8 mouse cellular contexts compared by ENCODE assay signal in the genomic region with DNA sequence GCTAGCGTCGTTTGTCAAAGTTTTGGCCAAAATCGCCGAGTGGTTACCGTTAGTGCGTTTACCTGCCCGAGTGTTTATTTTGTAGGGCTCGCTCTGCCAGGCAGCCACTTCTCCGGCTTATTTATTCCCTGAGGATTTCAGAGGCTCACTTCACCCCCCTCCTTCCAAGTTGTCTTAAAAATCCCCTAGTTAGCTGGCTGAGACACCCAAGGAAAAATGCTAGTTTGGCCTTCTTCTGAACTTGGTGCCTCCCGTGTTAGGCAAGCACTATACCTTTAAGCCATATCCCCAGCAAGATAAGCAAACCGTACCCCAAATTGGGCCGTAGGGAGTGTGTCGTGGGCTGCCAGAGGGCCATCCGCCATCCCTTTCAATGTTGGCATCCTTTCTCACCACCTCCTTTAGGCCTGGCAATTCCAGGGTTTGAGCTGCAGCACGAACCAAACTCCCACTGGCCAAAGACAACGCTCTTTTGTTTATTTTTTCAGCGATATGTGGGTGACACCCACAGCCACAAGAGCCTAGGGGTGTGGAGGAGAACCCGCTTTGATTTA. TPM values are rescaled to one million over a fixed set of nuclear protein-coding genes. Genes with fewer than 3 reads are reported as not detected.
DNase-seq lines count a peak whose midpoint lies in the region; ATAC-seq and TF ChIP-seq lines count a peak whose summit lies in the region.

No protein-coding gene starts in this region.

- H3K9me3 ChIP-seq in forebrain, embryonic 11.5 days (ENCODE audit: control insufficient read depth, low read length), result no peaks in the 10 kb centered on the region
- no peaks in the 10 kb centered on the region for H3K9me3 ChIP-seq in hindbrain, embryonic 16.5 days (ENCODE audit: control insufficient read depth, low read length)
- no peaks in the 10 kb centered on the region for H3K9me3 ChIP-seq in liver, embryonic 11.5 days (ENCODE audit: control insufficient read depth, low read length)
- no peaks in the 10 kb centered on the region for H3K9me3 ChIP-seq in neural tube, embryonic 13.5 days

- ATAC-seq in forebrain, embryonic 11.5 days (replicated peaks; ENCODE audit: low FRiP score), result peak; percentile 35
- peak; percentile 32 for ATAC-seq in hindbrain, embryonic 16.5 days
- ATAC-seq in liver, embryonic 11.5 days (replicated peaks; ENCODE audit: low FRiP score), result peak; percentile 28; the same call in 1 of the 2 replicates
- peak; percentile 40 for ATAC-seq in neural tube, embryonic 13.5 days (ENCODE audit: low read depth)

- TF ChIP-seq CTCF in bone marrow, adult 2 months (IDR thresholded peaks at IDR 0.05; ENCODE audit: control insufficient read depth, insufficient read depth, low read length), result no peak

- no peaks in the 10 kb centered on the region for H3K36me3 ChIP-seq in forebrain, embryonic 11.5 days (ENCODE audit: control insufficient read depth, insufficient read depth, low read length)
- no peaks in the 10 kb centered on the region for H3K36me3 ChIP-seq in hindbrain, embryonic 16.5 days (ENCODE audit: control insufficient read depth, insufficient read depth, low read length)
- H3K36me3 ChIP-seq in liver, embryonic 11.5 days (ENCODE audit: control insufficient read depth, insufficient read depth, low read length), result no peaks in the 10 kb centered on the region; the same call in 1 of the 2 replicates
- peaks cover 2% of the 10 kb centered on the region; the same call in 1 of the 2 replicates for H3K36me3 ChIP-seq in neural tube, embryonic 13.5 days

- H3K4me3 ChIP-seq in bone marrow, adult 2 months (replicated peaks; ENCODE audit: control insufficient read depth, low read depth, low read length), result peak overlapping the region; percentile 67
- peak overlapping the region; percentile 75 for H3K4me3 ChIP-seq in forebrain, embryonic 11.5 days (ENCODE audit: low read depth, low read length)
- peak overlapping the region; percentile 81 for H3K4me3 ChIP-seq in hindbrain, embryonic 16.5 days (ENCODE audit: low read length)
- H3K4me3 ChIP-seq in liver, embryonic 11.5 days (ENCODE audit: low read depth, low read length), result peak overlapping the region; percentile 97
- H3K4me3 ChIP-seq in neural tube, embryonic 13.5 days, result peak overlapping the region; percentile 94

- H3K4me2 ChIP-seq in forebrain, embryonic 11.5 days (ENCODE audit: low read depth, low read length, severe bottlenecking), result peak overlapping the region; percentile 70
- H3K4me2 ChIP-seq in hindbrain, embryonic 16.5 days (ENCODE audit: low read length), result peak overlapping the region; percentile 63
- H3K4me2 ChIP-seq in liver, embryonic 11.5 days, result peak overlapping the region; percentile 78
- H3K4me2 ChIP-seq in neural tube, embryonic 13.5 days, result peak overlapping the region; percentile 93

- H3K9ac ChIP-seq in forebrain, embryonic 11.5 days (ENCODE audit: low read length), result peak overlapping the region; percentile 54
- peak overlapping the region; percentile 90 for H3K9ac ChIP-seq in hindbrain, embryonic 16.5 days (ENCODE audit: low read depth, low read length)
- H3K9ac ChIP-seq in liver, embryonic 11.5 days (ENCODE audit: low read depth, low read length), result peak overlapping the region; percentile 80
- peak overlapping the region; percentile 95 for H3K9ac ChIP-seq in neural tube, embryonic 13.5 days

- 17% methylated on average over 18 of the region's 18 CpGs for WGBS in bone marrow, adult 2 months
- 10% methylated on average over 18 of the region's 18 CpGs for WGBS in forebrain, embryonic 11.5 days
- WGBS in hindbrain, embryonic 16.5 days, result 4% methylated on average over 18 of the region's 18 CpGs
- 11% methylated on average over 18 of the region's 18 CpGs for WGBS in liver, embryonic 11.5 days
- WGBS in neural tube, embryonic 13.5 days, result 7% methylated on average over 18 of the region's 18 CpGs

- no peaks in the 10 kb centered on the region for H3K27me3 ChIP-seq in forebrain, embryonic 11.5 days (ENCODE audit: control insufficient read depth, insufficient read depth, low read length)
- no peaks in the 10 kb centered on the region; the same call in 1 of the 2 replicates for H3K27me3 ChIP-seq in hindbrain, embryonic 16.5 days (replicated peaks; ENCODE audit: control insufficient read depth, insufficient read depth, low read length)
- peaks cover 5% of the 10 kb centered on the region; the same call in 1 of the 2 replicates for H3K27me3 ChIP-seq in liver, embryonic 11.5 days (replicated peaks; ENCODE audit: control insufficient read depth, insufficient read depth, low read length)
- H3K27me3 ChIP-seq in neural tube, embryonic 13.5 days, result peaks cover 10% of the 10 kb centered on the region

- DNase-seq in layer of hippocampus, adult 11-12 months (ENCODE audit: low spot score), result peak; percentile 24
- DNase-seq in layer of hippocampus, adult 9-10 months (ENCODE audit: low spot score), result no peak
- no peak for DNase-seq in forebrain, embryonic 11.5 days (ENCODE audit: low spot score)
- DNase-seq in liver, embryonic 11.5 days (ENCODE audit: low spot score), result no peak
- no peak for DNase-seq in adipocyte (ENCODE audit: low spot score)

- no peak for TF ChIP-seq POLR2A in bone marrow, adult 2 months (IDR thresholded peaks at IDR 0.05; ENCODE audit: borderline replicate concordance, control insufficient read depth, low read depth, low read length)

- peaks cover 2% of the 10 kb centered on the region for H3K4me1 ChIP-seq in bone marrow, adult 2 months (ENCODE audit: control insufficient read depth, insufficient read depth, low read length)
- H3K4me1 ChIP-seq in forebrain, embryonic 11.5 days (replicated peaks; ENCODE audit: control insufficient read depth, insufficient read depth, low read length), result peaks cover 4% of the 10 kb centered on the region
- peaks cover 18% of the 10 kb centered on the region for H3K4me1 ChIP-seq in hindbrain, embryonic 16.5 days (ENCODE audit: control insufficient read depth, insufficient read depth, low read depth, low read length)
- peaks cover 6% of the 10 kb centered on the region for H3K4me1 ChIP-seq in liver, embryonic 11.5 days (replicated peaks; ENCODE audit: control insufficient read depth, insufficient read depth, low read length)
- peaks cover 26% of the 10 kb centered on the region for H3K4me1 ChIP-seq in neural tube, embryonic 13.5 days (replicated peaks)

- H3K27ac ChIP-seq in bone marrow, adult 2 months (ENCODE audit: control insufficient read depth, insufficient read depth, low read depth, low read length, poor library complexity), result no peak overlapping the region; the same call in none of the 2 replicates
- no peak overlapping the region for H3K27ac ChIP-seq in forebrain, embryonic 11.5 days (ENCODE audit: low read depth, low read length)
- peak overlapping the region; percentile 89 for H3K27ac ChIP-seq in hindbrain, embryonic 16.5 days (ENCODE audit: low read depth, low read length)
- peak overlapping the region; percentile 53 for H3K27ac ChIP-seq in liver, embryonic 11.5 days (ENCODE audit: low read depth, low read length)
- peak overlapping the region; percentile 85 for H3K27ac ChIP-seq in neural tube, embryonic 13.5 days (replicated peaks)

RNA-seq across cellular contexts. Expression of a gene that starts 0.4 kb away (rescaled TPM):
- not detected in 2 replicates for polyA plus RNA-seq in bone marrow, adult 2 months (2011; ENCODE audit: insufficient read depth, insufficient read length, low replicate concordance, missing spikeins)
- polyA plus RNA-seq in forebrain, embryonic 11.5 days (2014; fragmentation: Nextera tagmentation; extraction: Ambion mirVana), result 0.13 TPM in 1 of 2 replicates, not detected in the other
- polyA plus RNA-seq in hindbrain, embryonic 16.5 days (2015; fragmentation: Nextera tagmentation; extraction: Ambion mirVana), result 4.7 and 5.3 TPM in 2 replicates
- 0.14 TPM in 1 of 2 replicates, not detected in the other for polyA plus RNA-seq in liver, embryonic 11.5 days (2014; fragmentation: Nextera tagmentation; extraction: Ambion mirVana)
- polyA plus RNA-seq in neural tube, embryonic 13.5 days (2015; fragmentation: Nextera tagmentation; extraction: Ambion mirVana), result 20.7 and 25.7 TPM in 2 replicates

RNA-seq across cellular contexts. Expression of a gene that starts 0.5 kb away (rescaled TPM):
- polyA plus RNA-seq in bone marrow, adult 2 months (2011; ENCODE audit: insufficient read depth, insufficient read length, low replicate concordance, missing spikeins), result 63.6 and 72.1 TPM in 2 replicates
- 272 and 277 TPM in 2 replicates for polyA plus RNA-seq in forebrain, embryonic 11.5 days (2014; fragmentation: Nextera tagmentation; extraction: Ambion mirVana)
- 316 and 354 TPM in 2 replicates for polyA plus RNA-seq in hindbrain, embryonic 16.5 days (2015; fragmentation: Nextera tagmentation; extraction: Ambion mirVana)
- 261 and 281 TPM in 2 replicates for polyA plus RNA-seq in liver, embryonic 11.5 days (2014; fragmentation: Nextera tagmentation; extraction: Ambion mirVana)
- 278 and 279 TPM in 2 replicates for polyA plus RNA-seq in neural tube, embryonic 13.5 days (2015; fragmentation: Nextera tagmentation; extraction: Ambion mirVana)

RNA-seq across cellular contexts. Expression of a gene that starts 37.2 kb away (rescaled TPM):
- not detected in 2 replicates for polyA plus RNA-seq in bone marrow, adult 2 months (2011; ENCODE audit: insufficient read depth, insufficient read length, low replicate concordance, missing spikeins)
- 1.5 and 2.9 TPM in 2 replicates for polyA plus RNA-seq in forebrain, embryonic 11.5 days (2014; fragmentation: Nextera tagmentation; extraction: Ambion mirVana)
- 11.6 and 11.8 TPM in 2 replicates for polyA plus RNA-seq in hindbrain, embryonic 16.5 days (2015; fragmentation: Nextera tagmentation; extraction: Ambion mirVana)
- 1.4 and 2.2 TPM in 2 replicates for polyA plus RNA-seq in liver, embryonic 11.5 days (2014; fragmentation: Nextera tagmentation; extraction: Ambion mirVana)
- 2.8 and 2.9 TPM in 2 replicates for polyA plus RNA-seq in neural tube, embryonic 13.5 days (2015; fragmentation: Nextera tagmentation; extraction: Ambion mirVana)

RNA-seq across cellular contexts. Expression of a gene that starts 45.2 kb away (rescaled TPM):
- polyA plus RNA-seq in bone marrow, adult 2 months (2011; ENCODE audit: insufficient read depth, insufficient read length, low replicate concordance, missing spikeins), result 4.3 and 5.1 TPM in 2 replicates
- 7.3 and 8.2 TPM in 2 replicates for polyA plus RNA-seq in forebrain, embryonic 11.5 days (2014; fragmentation: Nextera tagmentation; extraction: Ambion mirVana)
- 44.7 and 48.7 TPM in 2 replicates for polyA plus RNA-seq in hindbrain, embryonic 16.5 days (2015; fragmentation: Nextera tagmentation; extraction: Ambion mirVana)
- polyA plus RNA-seq in liver, embryonic 11.5 days (2014; fragmentation: Nextera tagmentation; extraction: Ambion mirVana), result 1.2 and 1.9 TPM in 2 replicates
- 13.9 and 18.4 TPM in 2 replicates for polyA plus RNA-seq in neural tube, embryonic 13.5 days (2015; fragmentation: Nextera tagmentation; extraction: Ambion mirVana)

Comparison
In these comparisons a context has a peak if more than half of its experiments do, and no peak if none do; other contexts are left out.
1. H3K27ac ChIP-seq: peak in hindbrain, embryonic 16.5 days (single experiment), liver, embryonic 11.5 days (single experiment) and neural tube, embryonic 13.5 days (single experiment); none in bone marrow, adult 2 months (single experiment) and forebrain, embryonic 11.5 days (single experiment).
2. Peak in every context shown above with its lines, with median percentiles within 50 percentile points of each other: H3K4me3 ChIP-seq, ATAC-seq, H3K4me2 ChIP-seq and H3K9ac ChIP-seq.